Mouse (Mus musculus) bone marrow, adult 2 months (tissue): Measurements from ENCODE around the gene 9530068E07Rik.

Experiments
- CTCF ChIP-seq: fragments of 200-500 bp; IDR thresholded peaks from 2 replicates; pipeline ENCODE4 v1.5.1; 2011; ENCODE audit warnings: low read length, control low read depth; ENCODE audit not compliant: control insufficient read depth, insufficient read depth
- POLR2A ChIP-seq: fragments of 200-500 bp; IDR thresholded peaks from 2 replicates; pipeline ENCODE4 v1.6.1; 2011; ENCODE audit warnings: low read depth, mild to moderate bottlenecking, control low read depth, low read length, borderline replicate concordance; ENCODE audit not compliant: control insufficient read depth

DNA sequence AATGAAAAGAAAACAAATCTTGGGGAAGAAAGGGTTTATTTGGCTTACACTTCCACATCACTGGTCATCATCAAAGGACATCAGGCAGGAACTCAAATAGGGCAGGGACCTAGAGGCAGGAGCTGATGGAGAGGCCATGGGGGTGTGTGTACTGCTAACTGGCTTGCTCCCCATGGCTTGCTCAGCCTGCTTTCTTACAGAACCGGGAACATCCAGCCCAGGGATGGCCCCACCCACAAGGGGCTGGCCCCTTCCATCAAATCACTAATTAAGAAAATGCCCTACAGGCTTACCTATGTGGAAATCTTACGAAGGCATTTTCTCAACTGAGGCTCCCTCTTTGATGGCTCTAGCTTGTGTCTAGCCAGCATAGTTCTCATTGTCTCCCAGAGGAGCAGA, 37.6 kb downstream of the 9530068E07Rik start:
- no peak for TF ChIP-seq CTCF
- no peak for TF ChIP-seq POLR2A
